Mouse (Mus musculus): Measurements from ENCODE around the gene Fam199x. TPM values are rescaled to one million over a fixed set of nuclear protein-coding genes. Genes with fewer than 3 reads are reported as not detected.

The Fam199x gene
- polyA plus RNA-seq, 1 experiment from 2014 or later: 5.7 TPM

GRCm38 (mm10) chrX:137034322-137034721, 15.1 kb upstream of the Fam199x start:
- WGBS: 70% methylated on average over 4 of the region's 4 CpGs

GRCm38 (mm10) chrX:137037470-137037999, 11.9 kb upstream of the Fam199x start:
- no peaks in the 10 kb centered on the region for H3K4me1 ChIP-seq (ENCODE audit: insufficient read depth, low read depth, low read length)
- DNase-seq (ENCODE audit: low spot score): no peak
- no peaks in the 10 kb centered on the region for H3K36me3 ChIP-seq (ENCODE audit: insufficient read depth, low read length)
- peak overlapping the region; percentile 41 for H3K9ac ChIP-seq (replicated peaks; ENCODE audit: low read depth)
- no peaks in the 10 kb centered on the region for H3K27me3 ChIP-seq (replicated peaks; ENCODE audit: insufficient read depth, low read length)
- 12% methylated on average over 12 of the region's 12 CpGs for WGBS
- no peaks in the 10 kb centered on the region for H3K9me3 ChIP-seq (ENCODE audit: low read length)
- peak overlapping the region; percentile 52 for H3K4me2 ChIP-seq (replicated peaks; ENCODE audit: low read depth, low read length)
- TF ChIP-seq EP300 (IDR thresholded peaks at IDR 0.05) (no peak), CTCF (IDR thresholded peaks at IDR 0.05) (no peak)
- ATAC-seq: peak; percentile 3; the same call in 1 of the 2 replicates
- H3K27ac ChIP-seq (ENCODE audit: low read length): peak overlapping the region; percentile 82; the same call in 1 of the 2 replicates
- H3K4me3 ChIP-seq (ENCODE audit: low read depth, low read length): peak overlapping the region; percentile 39

More at GRCm38 (mm10) chrX:137034322-137034721, 15.1 kb upstream of the Fam199x start:
- no peak for DNase-seq (ENCODE audit: low spot score)
- H3K9me3 ChIP-seq (ENCODE audit: low read length): no peaks in the 10 kb centered on the region
- H3K4me3 ChIP-seq (ENCODE audit: low read depth, low read length): no peak overlapping the region
- no peak for TF ChIP-seq EP300 (IDR thresholded peaks at IDR 0.05)
- TF ChIP-seq CTCF (IDR thresholded peaks at IDR 0.05): no peak
- H3K4me1 ChIP-seq (ENCODE audit: insufficient read depth, low read depth, low read length): no peaks in the 10 kb centered on the region
- no peaks in the 10 kb centered on the region for H3K27me3 ChIP-seq (replicated peaks; ENCODE audit: insufficient read depth, low read length)
- H3K27ac ChIP-seq (ENCODE audit: low read length): no peak overlapping the region
- ATAC-seq: no peak
- H3K9ac ChIP-seq (replicated peaks; ENCODE audit: low read depth): no peak overlapping the region
- no peak overlapping the region for H3K4me2 ChIP-seq (replicated peaks; ENCODE audit: low read depth, low read length)
- H3K36me3 ChIP-seq (ENCODE audit: insufficient read depth, low read length): no peaks in the 10 kb centered on the region

DNA sequence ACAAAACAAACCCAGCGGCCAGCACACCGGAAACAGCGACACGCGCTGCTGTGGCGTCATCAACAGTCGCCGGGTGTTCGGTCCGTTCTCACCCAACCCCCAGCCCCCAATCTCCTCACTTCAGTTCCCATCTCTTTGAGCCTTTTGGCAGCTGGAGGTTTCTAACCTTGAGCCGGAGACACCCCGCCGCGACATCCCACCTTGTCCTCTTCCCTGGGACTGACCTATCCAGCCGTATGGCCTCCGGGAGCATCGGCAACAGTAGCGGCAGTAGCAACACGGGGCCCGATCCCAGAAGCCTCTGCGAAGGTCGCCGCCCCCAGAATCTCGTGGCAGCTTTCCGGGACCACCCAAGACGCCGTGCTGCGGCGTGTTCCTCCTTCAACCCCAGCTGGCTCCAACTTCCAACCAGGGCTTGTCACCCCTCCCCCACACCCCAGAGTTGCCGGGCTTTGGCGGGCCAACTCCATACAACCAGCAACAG, 11.4 kb upstream of the Fam199x start, which contains the start of gene Slc25a53:
TSS of gene Slc25a53 (minus strand) at position 303 of the 484 bp plus-strand sequence.
- peak within 1 kb of the TSS; percentile 41 for H3K9ac ChIP-seq (replicated peaks; ENCODE audit: low read depth)
- no peaks in the 10 kb centered on the region for H3K9me3 ChIP-seq (ENCODE audit: low read length)
- TF ChIP-seq EP300 (IDR thresholded peaks at IDR 0.05) (peak; percentile 43), CTCF (IDR thresholded peaks at IDR 0.05) (no peak)
- peak within 1 kb of the TSS; percentile 39 for H3K4me3 ChIP-seq (ENCODE audit: low read depth, low read length)
- peak within 1 kb of the TSS; percentile 52 for H3K4me2 ChIP-seq (replicated peaks; ENCODE audit: low read depth, low read length)
- peak; percentile 97 for ATAC-seq
- H3K36me3 ChIP-seq (ENCODE audit: insufficient read depth, low read length): no peaks in the 10 kb centered on the region
- WGBS: 15% methylated on average over 25 of the region's 31 CpGs
- no peaks in the 10 kb centered on the region for H3K27me3 ChIP-seq (replicated peaks; ENCODE audit: insufficient read depth, low read length)
- peak; percentile 84 for DNase-seq (ENCODE audit: low spot score)
- H3K4me1 ChIP-seq (ENCODE audit: insufficient read depth, low read depth, low read length): no peaks in the 10 kb centered on the region
- H3K27ac ChIP-seq (ENCODE audit: low read length): peak within 1 kb of the TSS; percentile 82

- Histone ChIP-seq H3K4me2 (replicated peaks; ENCODE audit: low read depth, low read length) (peak overlapping the region; percentile 52), H3K9me3 (ENCODE audit: low read length) (no peaks in the 10 kb centered on the region), H3K4me3 (ENCODE audit: low read depth, low read length) (peak overlapping the region; percentile 39), H3K27me3 (replicated peaks; ENCODE audit: insufficient read depth, low read length) (no peaks in the 10 kb centered on the region), H3K36me3 (ENCODE audit: insufficient read depth, low read length) (no peaks in the 10 kb centered on the region), H3K4me1 (ENCODE audit: insufficient read depth, low read depth, low read length) (no peaks in the 10 kb centered on the region), H3K9ac (replicated peaks; ENCODE audit: low read depth) (peak overlapping the region; percentile 41; the same call in 1 of the 2 replicates), H3K27ac (ENCODE audit: low read length) (peak overlapping the region; percentile 82)
- no peak for TF ChIP-seq CTCF (IDR thresholded peaks at IDR 0.05)
- TF ChIP-seq EP300 (IDR thresholded peaks at IDR 0.05): no peak
- peak; percentile 14; the same call in 1 of the 2 replicates for ATAC-seq
- 47% methylated on average over 7 of the region's 7 CpGs for WGBS
- no peak for DNase-seq (ENCODE audit: low spot score)
These were observed 10.9 kb upstream of the Fam199x start for GRCm38 (mm10) chrX:137038502-137038901.

DNA sequence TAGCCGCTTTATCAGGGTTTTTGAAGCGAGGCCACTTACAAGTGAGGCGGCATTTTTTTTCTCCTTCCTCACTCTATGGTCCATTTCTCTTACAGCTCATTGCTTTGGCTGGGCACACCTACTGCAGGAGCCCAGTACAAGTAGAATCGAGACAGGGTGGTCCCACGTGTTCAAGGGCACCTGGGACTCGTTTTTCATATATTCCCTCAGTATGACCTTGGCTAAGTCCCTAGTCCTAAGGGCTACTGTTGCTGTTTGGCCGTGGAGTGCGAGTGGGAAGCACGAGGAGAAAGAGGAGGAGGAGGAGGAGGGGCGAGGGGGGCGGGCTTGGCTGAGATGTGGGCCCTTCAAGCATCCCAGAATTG, 352 bp upstream of the Fam199x start:
- no peaks in the 10 kb centered on the region for H3K36me3 ChIP-seq (ENCODE audit: insufficient read depth, low read length)
- no peaks in the 10 kb centered on the region for H3K27me3 ChIP-seq (replicated peaks; ENCODE audit: insufficient read depth, low read length)
- no peaks in the 10 kb centered on the region for H3K9me3 ChIP-seq (ENCODE audit: low read length)
- no peak for TF ChIP-seq EP300 (IDR thresholded peaks at IDR 0.05)
- TF ChIP-seq CTCF (IDR thresholded peaks at IDR 0.05): no peak
- H3K4me2 ChIP-seq (replicated peaks; ENCODE audit: low read depth, low read length): peak overlapping the region; percentile 64
- H3K4me3 ChIP-seq (ENCODE audit: low read depth, low read length): peak overlapping the region; percentile 63
- H3K27ac ChIP-seq (ENCODE audit: low read length): no peak overlapping the region
- ATAC-seq (peak; percentile 18; the same call in 1 of the 2 replicates), DNase-seq (ENCODE audit: low spot score) (no peak)
- no peak overlapping the region for H3K9ac ChIP-seq (replicated peaks; ENCODE audit: low read depth)
- WGBS: 13% methylated on average over 8 of the region's 11 CpGs
- H3K4me1 ChIP-seq (ENCODE audit: insufficient read depth, low read depth, low read length): no peaks in the 10 kb centered on the region

DNA sequence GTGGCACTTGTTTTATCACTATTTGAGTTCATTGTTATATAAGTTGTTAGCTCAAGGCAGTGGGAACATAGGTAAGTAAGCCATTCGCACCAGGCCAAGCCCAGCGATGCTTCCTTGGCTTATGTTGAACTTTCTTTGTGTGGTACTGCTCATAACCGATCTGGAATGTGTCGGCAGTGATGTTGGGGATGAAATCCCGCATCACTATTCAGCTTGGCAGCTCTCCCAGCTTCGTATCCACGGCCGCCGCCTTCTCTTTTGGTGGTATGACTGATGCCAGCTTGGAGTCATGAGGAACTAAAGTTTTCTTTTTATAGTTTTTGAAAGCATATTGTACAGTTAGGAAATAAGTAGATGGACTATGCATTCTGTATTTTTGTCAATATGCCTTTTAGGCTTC, 13.8 kb downstream of the Fam199x start:
- ATAC-seq: no peak
- TF ChIP-seq CTCF (IDR thresholded peaks at IDR 0.05): no peak
- TF ChIP-seq EP300 (IDR thresholded peaks at IDR 0.05): no peak
- Histone ChIP-seq H3K27me3 (replicated peaks; ENCODE audit: insufficient read depth, low read length) (no peaks in the 10 kb centered on the region), H3K27ac (ENCODE audit: low read length) (no peak overlapping the region), H3K4me3 (ENCODE audit: low read depth, low read length) (no peak overlapping the region), H3K36me3 (ENCODE audit: insufficient read depth, low read length) (no peaks in the 10 kb centered on the region), H3K9me3 (ENCODE audit: low read length) (no peaks in the 10 kb centered on the region), H3K9ac (replicated peaks; ENCODE audit: low read depth) (no peak overlapping the region), H3K4me1 (ENCODE audit: insufficient read depth, low read depth, low read length) (no peaks in the 10 kb centered on the region), H3K4me2 (replicated peaks; ENCODE audit: low read depth, low read length) (no peak overlapping the region)
- DNase-seq (ENCODE audit: low spot score): no peak
- WGBS: 72% methylated on average over 9 of the region's 9 CpGs
